Mouse (Mus musculus) limb, embryonic 12.5 days (tissue): ENCODE measurements around the gene Psrc1. TPM values are rescaled to one million over a fixed set of nuclear protein-coding genes. Genes with fewer than 3 reads are reported as not detected.

Source experiments
- ATAC-seq: fragments of 200-750 bp; cut with Nextera tagmentation; 2 replicates; pipeline ENCODE4 v1.8.0; 2017; ENCODE audit warnings: low read depth, moderate TSS enrichment; ENCODE audit not compliant: insufficient number of reproducible peaks, insufficient read depth, low FRiP score, low TSS enrichment
- H3K27ac ChIP-seq: fragments of 300-500 bp; sonication (generic); 2 replicates; pipeline ENCODE4 v1.5.1; 2016; ENCODE audit warnings: mild to moderate bottlenecking, moderate library complexity
- H3K27me3 ChIP-seq: fragments of 300-500 bp; sonication (generic); 2 replicates; pipeline ENCODE4 v1.6.1; 2016; ENCODE audit warnings: mild to moderate bottlenecking, moderate library complexity
- H3K36me3 ChIP-seq: fragments of 300-500 bp; sonication (generic); 2 replicates; pipeline ENCODE4 v1.6.1; 2016; ENCODE audit warnings: mild to moderate bottlenecking, moderate library complexity
- H3K4me1 ChIP-seq: fragments of 300-500 bp; sonication (generic); replicated peaks from 2 replicates; pipeline ENCODE4 v1.6.1; 2016
- H3K4me2 ChIP-seq: fragments of 300-500 bp; sonication (generic); 2 replicates; pipeline ENCODE4 v1.6.1; 2016; ENCODE audit warnings: mild to moderate bottlenecking, moderate library complexity
- H3K4me3 ChIP-seq: fragments of 300-500 bp; sonication (generic); replicated peaks from 2 replicates; pipeline ENCODE4 v1.5.1; 2016; ENCODE audit warnings: mild to moderate bottlenecking
- H3K9ac ChIP-seq: fragments of 300-500 bp; sonication (generic); replicated peaks from 2 replicates; pipeline ENCODE4 v1.6.1; 2016; ENCODE audit warnings: mild to moderate bottlenecking, moderate library complexity
- H3K9me3 ChIP-seq: fragments of 300-500 bp; sonication (generic); 2 replicates; pipeline ENCODE4 v1.6.1; 2016; ENCODE audit warnings: mild to moderate bottlenecking, moderate library complexity
- WGBS: fragments of 180-500 bp; shearing (Covaris S2); methylation state at CpG from one replicate; pipeline ENCODE4 v1.1.7; 2016; 5-methylcytosine and 5-hydroxymethylcytosine counted together
- polyA plus RNA-seq: library from polyadenylated mRNA; unstranded; fragments of >200 nt; fragmentation: Nextera tagmentation; extraction: Ambion mirVana; gene quantifications from 2 replicates; pipeline ENCODE4 v1.2.1, GENCODE M21; 2016

Psrc1 gene
- polyA plus RNA-seq, 1 experiment from 2014 or later = 83.5 TPM

DNA sequence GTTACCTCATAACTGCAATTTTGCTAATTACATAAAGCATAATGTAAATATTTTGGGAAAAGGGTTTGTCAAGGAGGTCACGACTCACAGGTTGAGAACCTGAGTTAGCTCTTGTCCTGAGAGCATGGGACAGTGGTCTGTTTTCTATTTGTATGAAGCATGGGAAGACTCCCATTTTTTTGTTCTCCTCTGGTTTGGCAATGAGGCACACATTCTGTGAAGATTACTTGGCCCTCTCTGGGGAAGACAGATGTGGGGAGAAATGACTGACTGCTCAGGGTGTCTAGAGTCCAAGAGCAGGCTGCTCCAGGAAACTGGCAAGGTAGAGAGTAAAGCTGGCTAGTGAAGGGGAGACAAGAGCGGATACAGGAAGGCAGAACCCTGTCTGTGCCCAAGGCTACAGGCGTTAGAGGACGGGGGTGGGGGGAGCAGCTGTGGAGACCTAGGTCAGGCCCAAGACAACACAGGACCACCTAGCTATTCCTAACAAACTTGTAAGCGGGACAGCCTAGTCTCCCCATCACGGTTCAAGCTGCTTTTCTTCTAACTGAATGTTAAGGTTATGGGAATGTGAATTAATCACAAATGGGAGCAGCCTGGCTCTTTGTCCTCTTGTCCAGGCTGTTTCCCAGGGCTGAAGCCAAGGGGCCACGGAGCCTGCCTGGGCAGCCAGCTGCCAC, 41.4 kb downstream of the Psrc1 start:
- 82% methylated on average over 7 of the region's 7 CpGs for WGBS
- Histone ChIP-seq H3K9me3 (no peaks in the 10 kb centered on the region), H3K4me2 (no peak overlapping the region), H3K27me3 (no peaks in the 10 kb centered on the region), H3K27ac (no peak overlapping the region), H3K4me3 (no peak overlapping the region), H3K9ac (no peak overlapping the region), H3K4me1 (peaks cover 12% of the 10 kb centered on the region), H3K36me3 (peaks cover 53% of the 10 kb centered on the region)
- ATAC-seq = no peak

GRCm38 (mm10) chr3:108425624-108426018, 42.0 kb downstream of the Psrc1 start:
- H3K27ac ChIP-seq = no peak overlapping the region
- H3K27me3 ChIP-seq = no peaks in the 10 kb centered on the region
- H3K9ac ChIP-seq = no peak overlapping the region
- H3K9me3 ChIP-seq = no peaks in the 10 kb centered on the region
- ATAC-seq = 0 out of 2 replicates have a peak, but pooled peaks have one; percentile 28
- no peak overlapping the region for H3K4me3 ChIP-seq
- peaks cover 12% of the 10 kb centered on the region for H3K4me1 ChIP-seq
- 77% methylated on average over 6 of the region's 6 CpGs for WGBS
- peaks cover 57% of the 10 kb centered on the region for H3K36me3 ChIP-seq
- no peak overlapping the region for H3K4me2 ChIP-seq

DNA sequence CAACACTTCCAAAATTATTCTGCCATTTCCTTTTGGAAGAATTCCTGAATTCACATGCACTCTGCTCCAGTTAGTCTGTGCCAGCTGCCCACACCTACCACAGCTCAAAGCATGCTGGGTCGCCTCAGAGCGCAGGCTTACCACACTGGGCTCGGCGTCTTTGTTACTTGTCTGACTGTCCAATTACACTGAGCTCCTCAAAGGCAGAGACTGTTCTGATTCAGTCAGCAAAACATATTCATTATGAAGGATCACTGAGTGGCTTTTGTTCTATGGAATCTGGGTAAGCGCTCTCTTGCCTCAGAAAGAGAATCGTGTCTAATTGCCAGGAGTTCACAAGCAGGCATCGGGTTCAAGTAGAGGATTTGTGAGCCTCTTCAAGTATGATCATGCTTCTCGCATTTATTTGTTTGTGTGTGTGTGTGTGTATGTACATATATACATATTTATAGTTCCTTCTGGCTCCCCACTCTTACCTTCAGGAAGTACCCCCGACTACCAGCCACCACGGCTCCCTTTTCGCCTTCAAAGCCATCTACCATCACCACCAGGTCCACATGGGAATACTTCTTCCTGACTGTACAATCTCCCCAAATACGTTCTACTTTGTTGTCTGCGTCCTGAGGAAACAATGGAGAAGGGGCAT, 49.0 kb downstream of the Psrc1 start:
- WGBS = 95% methylated on average over 13 of the region's 13 CpGs
- Histone ChIP-seq H3K4me1 (no peaks in the 10 kb centered on the region), H3K4me3 (no peak overlapping the region)

DNA sequence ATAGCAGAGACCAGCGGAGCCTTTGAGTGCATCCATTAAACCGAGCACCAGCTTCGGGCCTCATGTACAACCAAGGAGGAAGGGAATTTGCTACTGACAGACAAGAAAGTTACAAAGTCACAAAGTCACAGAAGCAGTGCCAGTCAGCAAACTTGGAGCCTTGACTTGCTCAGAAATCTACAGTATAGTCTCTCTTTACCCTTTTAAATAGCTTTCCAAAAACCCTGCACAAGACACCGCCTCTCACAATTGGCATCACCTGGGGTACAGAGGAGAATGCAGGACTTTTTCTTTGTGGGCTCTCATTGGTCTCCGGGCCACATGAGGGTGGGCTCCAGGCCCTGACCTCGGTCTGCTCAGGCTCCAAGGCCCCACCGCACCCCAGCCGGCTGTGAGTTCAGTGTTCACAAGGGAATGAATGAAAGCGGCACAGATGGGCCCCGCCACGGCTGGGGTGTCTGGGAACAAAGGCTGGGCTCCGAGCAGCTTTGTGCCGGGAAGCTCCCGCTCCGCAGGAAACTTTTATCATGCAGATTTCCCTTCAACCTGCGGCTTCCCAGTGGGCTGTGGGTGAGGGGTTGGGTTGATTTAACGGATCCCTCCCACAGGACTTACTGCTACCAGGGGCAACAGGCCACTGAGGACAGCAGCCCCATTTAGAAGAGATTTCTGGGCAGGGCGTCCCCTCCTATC, 49.7 kb downstream of the Psrc1 start:
- no peak for ATAC-seq
- Histone ChIP-seq H3K9me3 (no peaks in the 10 kb centered on the region), H3K36me3 (peaks cover 89% of the 10 kb centered on the region), H3K4me3 (no peak overlapping the region), H3K9ac (no peak overlapping the region), H3K27me3 (no peaks in the 10 kb centered on the region), H3K27ac (no peak overlapping the region), H3K4me1 (no peaks in the 10 kb centered on the region), H3K4me2 (no peak overlapping the region)
- WGBS = 57% methylated on average over 18 of the region's 18 CpGs

More for the DNA sequence above, 49.0 kb downstream of the Psrc1 start:
- Histone ChIP-seq H3K9ac (no peak overlapping the region), H3K36me3 (peaks cover 96% of the 10 kb centered on the region), H3K4me2 (no peak overlapping the region), H3K9me3 (no peaks in the 10 kb centered on the region), H3K27ac (no peak overlapping the region), H3K27me3 (no peaks in the 10 kb centered on the region)
- ATAC-seq = no peak

GRCm38 (mm10) chr3:108433881-108434495, 50.3 kb downstream of the Psrc1 start:
- Histone ChIP-seq H3K9me3 (no peaks in the 10 kb centered on the region), H3K27ac (no peak overlapping the region), H3K36me3 (peaks cover 86% of the 10 kb centered on the region), H3K9ac (no peak overlapping the region), H3K4me2 (no peak overlapping the region), H3K4me1 (no peaks in the 10 kb centered on the region), H3K27me3 (no peaks in the 10 kb centered on the region), H3K4me3 (no peak overlapping the region)
- ATAC-seq = no peak
- 55% methylated on average over 19 of the region's 19 CpGs for WGBS

- peaks cover 71% of the 10 kb centered on the region for H3K36me3 ChIP-seq
- no peak for ATAC-seq
- no peaks in the 10 kb centered on the region for H3K4me1 ChIP-seq
- 87% methylated on average over 17 of the region's 17 CpGs for WGBS
- H3K4me2 ChIP-seq = no peak overlapping the region
- H3K27me3 ChIP-seq = no peaks in the 10 kb centered on the region
- no peaks in the 10 kb centered on the region for H3K9me3 ChIP-seq
- no peak overlapping the region for H3K4me3 ChIP-seq
- H3K27ac ChIP-seq = no peak overlapping the region
- H3K9ac ChIP-seq = no peak overlapping the region
Measured at GRCm38 (mm10) chr3:108435701-108436379, 52.2 kb downstream of the Psrc1 start.

DNA sequence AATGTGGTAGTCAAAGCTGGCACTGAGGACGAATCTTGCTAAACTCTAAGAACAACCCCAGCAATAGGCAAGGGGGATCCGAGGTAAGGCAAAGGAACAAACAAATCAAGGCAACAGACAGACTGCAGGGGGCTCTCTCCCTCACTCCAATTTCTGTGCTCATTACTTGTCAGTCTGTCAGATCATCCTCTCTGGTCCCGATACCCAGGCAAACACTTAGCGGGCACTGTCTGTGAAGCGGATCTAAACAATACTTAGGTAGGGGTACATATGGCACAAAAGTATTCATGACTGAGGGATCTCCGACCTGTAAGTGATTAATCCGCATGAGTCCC, 52.7 kb downstream of the Psrc1 start:
- peaks cover 68% of the 10 kb centered on the region for H3K36me3 ChIP-seq

More for the DNA sequence above, 52.7 kb downstream of the Psrc1 start:
- no peak overlapping the region for H3K4me3 ChIP-seq
- ATAC-seq = no peak
- H3K27me3 ChIP-seq = no peaks in the 10 kb centered on the region
- H3K9ac ChIP-seq = no peak overlapping the region
- no peak overlapping the region for H3K4me2 ChIP-seq
- H3K4me1 ChIP-seq = no peaks in the 10 kb centered on the region
- no peaks in the 10 kb centered on the region for H3K9me3 ChIP-seq
- 84% methylated on average over 7 of the region's 7 CpGs for WGBS
- H3K27ac ChIP-seq = no peak overlapping the region

Other genes with a start within 250 kb of the Psrc1 start
- 192 and 199 TPM in 2 replicates for gene Gnai3, start 237.7 kb upstream of the Psrc1 start, polyA plus RNA-seq
- 0.05 and 0.10 TPM in 2 replicates for gene Gpr61, start 229.0 kb upstream of the Psrc1 start, polyA plus RNA-seq
- gene Amigo1, start 197.5 kb upstream of the Psrc1 start, polyA plus RNA-seq = 4.4 and 5.8 TPM in 2 replicates
- 1.7 TPM in 2 replicates for gene Cyb561d1, start 182.6 kb upstream of the Psrc1 start, polyA plus RNA-seq
- gene Atxn7l2, start 172.9 kb upstream of the Psrc1 start, polyA plus RNA-seq = 25.2 and 26.0 TPM in 2 replicates
- gene Sypl2, start 157.2 kb upstream of the Psrc1 start, polyA plus RNA-seq = 0.64 and 0.87 TPM in 2 replicates
- 297 and 302 TPM in 2 replicates for gene Psma5, start 126.9 kb upstream of the Psrc1 start, polyA plus RNA-seq
- 14.7 and 16.2 TPM in 2 replicates for gene Sort1, start 99.8 kb upstream of the Psrc1 start, polyA plus RNA-seq
- gene Mybphl, start 18.9 kb upstream of the Psrc1 start, polyA plus RNA-seq = not detected in 2 replicates
- 4.4 and 6.3 TPM in 2 replicates for gene Celsr2, start 31.7 kb downstream of the Psrc1 start, polyA plus RNA-seq
- 119 and 127 TPM in 2 replicates for gene Sars, start 61.4 kb downstream of the Psrc1 start, polyA plus RNA-seq
- gene 1700013F07Rik, start 150.3 kb downstream of the Psrc1 start, polyA plus RNA-seq = not detected in 2 replicates
- gene 5330417C22Rik, start 152.7 kb downstream of the Psrc1 start, polyA plus RNA-seq = 0.21 and 0.29 TPM in 2 replicates
- gene Tmem167b, start 178.6 kb downstream of the Psrc1 start, polyA plus RNA-seq = 37.4 and 39.2 TPM in 2 replicates
- 44.3 and 49.9 TPM in 2 replicates for gene Taf13, start 187.9 kb downstream of the Psrc1 start, polyA plus RNA-seq
- gene Wdr47, start 207.4 kb downstream of the Psrc1 start, polyA plus RNA-seq = 10.9 TPM in 2 replicates